Mouse (Mus musculus) liver, adult 2 months (tissue): ENCODE results near the gene Fam83b.

Experiments used
- CTCF ChIP-seq: fragments of 200-500 bp; IDR thresholded peaks from 2 replicates; pipeline ENCODE4 v1.5.1; 2011; ENCODE audit warnings: low read depth, low read length, control low read depth
- POLR2A ChIP-seq: fragments of 200-500 bp; IDR thresholded peaks from 2 replicates; pipeline ENCODE4 v1.6.1; 2011; ENCODE audit warnings: low read length, control low read depth; ENCODE audit not compliant: insufficient read depth; ENCODE audit errors: extremely low read depth

DNA sequence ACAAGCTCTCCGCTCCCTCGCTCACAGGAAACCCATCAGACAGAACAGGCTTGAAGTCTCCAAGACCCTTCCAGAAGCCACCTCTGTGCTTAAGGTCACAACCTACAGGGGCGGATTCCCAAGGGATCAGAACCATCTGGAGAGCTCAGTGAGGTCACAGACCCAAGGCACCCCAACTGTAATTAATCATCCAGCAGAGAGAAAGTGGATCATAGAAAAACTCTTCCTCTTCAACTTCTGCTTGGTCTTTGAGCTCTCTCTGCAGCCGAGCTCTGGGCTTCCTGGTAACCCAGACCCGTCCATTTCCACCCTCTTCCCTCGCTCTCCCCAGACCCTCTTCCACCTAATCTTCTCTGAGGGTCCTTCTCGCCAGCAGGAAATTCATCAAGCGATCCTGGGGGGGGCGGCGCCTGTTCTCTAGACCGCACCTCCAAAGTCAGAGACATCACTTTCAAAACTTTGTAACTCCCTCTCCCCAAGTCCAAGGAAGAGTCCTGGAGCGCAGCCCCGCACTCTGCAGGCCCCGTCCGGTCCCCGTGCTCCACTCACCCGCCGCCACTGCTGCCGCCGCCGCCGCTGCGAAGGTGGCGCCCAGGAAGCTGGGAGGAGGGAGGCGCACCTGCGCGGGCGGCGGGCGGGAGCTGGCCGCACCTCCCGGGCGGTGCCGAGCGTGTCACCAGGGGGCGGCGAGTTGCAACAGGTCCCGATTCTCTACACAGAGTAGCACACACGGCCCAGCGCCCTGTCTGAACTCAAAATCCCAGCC, at the start of gene Fam83b:
- TF ChIP-seq POLR2A (no peak), CTCF (no peak)
